Mouse (Mus musculus) limb, embryonic 10.5 days (tissue): ENCODE measurements around the gene Gskip. TPM values are rescaled to one million over a fixed set of nuclear protein-coding genes. Genes with fewer than 3 reads are reported as not detected.
A peak's percentile ranks its signal among the peaks of the same experiment; 100 is the strongest.

Source experiments
- DNase-seq: peaks from one replicate; pipeline ENCODE4 v3.0.0-alpha.2; 2017; ENCODE audit warnings: low spot score
- H3K27ac ChIP-seq: fragments of 300-500 bp; sonication (generic); 2 replicates; pipeline ENCODE4 v1.5.1; 2016; ENCODE audit warnings: mild to moderate bottlenecking
- H3K27me3 ChIP-seq: fragments of 300-500 bp; sonication (generic); 2 replicates; pipeline ENCODE4 v1.6.1; 2016; ENCODE audit warnings: low read depth, mild to moderate bottlenecking; ENCODE audit not compliant: poor library complexity, severe bottlenecking
- H3K36me3 ChIP-seq: fragments of 300-500 bp; sonication (generic); 2 replicates; pipeline ENCODE4 v1.6.1; 2016; ENCODE audit warnings: mild to moderate bottlenecking, moderate library complexity
- H3K4me1 ChIP-seq: fragments of 300-500 bp; sonication (generic); 2 replicates; pipeline ENCODE4 v1.6.1; 2016
- H3K4me3 ChIP-seq: fragments of 300-500 bp; sonication (generic); 2 replicates; pipeline ENCODE4 v1.5.1; 2016; ENCODE audit warnings: mild to moderate bottlenecking, moderate library complexity
- H3K9me3 ChIP-seq: fragments of 300-500 bp; sonication (generic); replicated peaks from 2 replicates; pipeline ENCODE4 v1.6.1; 2016; ENCODE audit warnings: mild to moderate bottlenecking
- WGBS: fragments of 180-500 bp; shearing (Covaris S2); methylation state at CpG from one replicate; pipeline ENCODE4 v1.1.7; 2016; 5-methylcytosine and 5-hydroxymethylcytosine counted together
- polyA plus RNA-seq: library from polyadenylated mRNA; unstranded; fragments of >200 nt; fragmentation: Nextera tagmentation; extraction: Ambion mirVana; gene quantifications from 2 replicates; pipeline ENCODE4 v1.2.1, GENCODE M21; 2016

The Gskip gene
- polyA plus RNA-seq, 1 experiment from 2014 or later: 41.2 TPM

DNA sequence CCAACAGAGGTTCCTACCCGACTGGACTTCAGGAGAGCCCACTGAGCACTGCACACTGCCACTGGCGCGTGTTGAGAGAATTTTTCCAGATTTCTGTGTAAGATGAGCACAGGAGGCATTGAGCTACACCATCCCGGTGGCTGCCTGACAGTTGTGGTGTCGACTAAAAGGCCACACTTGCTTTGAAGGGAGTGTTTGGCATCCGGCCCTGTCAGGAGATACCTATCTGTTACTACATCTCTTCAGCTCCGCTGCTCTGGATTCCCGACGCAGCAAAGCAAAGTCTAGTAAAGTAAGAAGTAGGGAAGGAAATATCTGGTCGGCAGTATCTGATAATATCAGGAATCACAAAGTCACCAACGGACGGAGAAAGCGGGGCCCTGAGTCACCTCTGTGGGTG is 4.8 kb downstream of the Gskip start:
- DNase-seq: no peak
- H3K4me3 ChIP-seq: no peak overlapping the region
- peaks cover 62% of the 10 kb centered on the region for H3K36me3 ChIP-seq
- 94% methylated on average over 13 of the region's 13 CpGs for WGBS
- H3K27me3 ChIP-seq: no peaks in the 10 kb centered on the region
- no peak overlapping the region for H3K27ac ChIP-seq
- H3K9me3 ChIP-seq: no peaks in the 10 kb centered on the region
- H3K4me1 ChIP-seq: peaks cover 12% of the 10 kb centered on the region

DNA sequence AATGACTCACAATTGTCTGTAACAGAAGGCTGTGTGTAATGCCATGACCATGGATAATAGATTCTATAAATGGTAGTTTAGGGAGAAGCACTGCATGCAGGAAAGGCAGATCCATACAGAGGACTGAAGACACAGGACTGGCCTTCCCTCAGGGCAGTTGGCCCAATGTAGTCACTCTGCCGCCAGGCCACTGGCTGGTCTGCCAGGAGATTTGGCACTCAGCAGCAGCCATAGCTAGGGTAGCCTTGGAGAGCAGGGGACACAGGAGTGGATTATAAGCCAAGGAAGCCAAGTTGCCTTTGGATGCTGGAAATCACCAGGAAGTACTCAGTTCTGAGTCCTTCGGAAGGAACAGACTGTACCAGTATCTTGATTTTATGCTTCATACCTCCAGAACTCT is 9.4 kb downstream of the Gskip start:
- 96% methylated on average over 2 of the region's 2 CpGs for WGBS
- no peak for DNase-seq
- Histone ChIP-seq H3K4me3 (no peak overlapping the region), H3K27me3 (no peaks in the 10 kb centered on the region), H3K27ac (no peak overlapping the region), H3K4me1 (no peaks in the 10 kb centered on the region), H3K9me3 (no peaks in the 10 kb centered on the region), H3K36me3 (peaks cover 66% of the 10 kb centered on the region)

DNA sequence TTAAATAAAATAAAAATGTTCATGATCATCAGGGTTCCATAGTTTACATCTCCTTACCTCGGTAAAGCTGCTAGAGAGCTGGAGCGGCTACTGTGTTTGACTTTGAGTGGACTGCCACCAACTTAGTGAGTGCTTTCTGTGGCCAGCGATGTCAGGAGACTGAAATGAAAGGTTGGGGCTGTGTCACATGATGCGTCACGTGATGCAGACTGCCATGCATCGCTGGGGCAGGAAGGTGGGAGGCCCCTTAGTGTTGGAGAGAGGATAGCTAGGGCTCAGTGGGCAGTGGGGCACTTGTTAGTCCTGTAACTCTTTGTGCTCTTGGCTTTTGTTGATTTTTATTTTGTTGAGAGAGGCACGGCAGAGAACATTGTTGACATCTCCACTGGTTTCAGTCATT is 11.2 kb downstream of the Gskip start:
- Histone ChIP-seq H3K36me3 (peaks cover 64% of the 10 kb centered on the region), H3K9me3 (no peaks in the 10 kb centered on the region), H3K4me1 (no peaks in the 10 kb centered on the region), H3K4me3 (no peak overlapping the region), H3K27me3 (no peaks in the 10 kb centered on the region), H3K27ac (no peak overlapping the region)
- no peak for DNase-seq
- 86% methylated on average over 7 of the region's 7 CpGs for WGBS

DNA sequence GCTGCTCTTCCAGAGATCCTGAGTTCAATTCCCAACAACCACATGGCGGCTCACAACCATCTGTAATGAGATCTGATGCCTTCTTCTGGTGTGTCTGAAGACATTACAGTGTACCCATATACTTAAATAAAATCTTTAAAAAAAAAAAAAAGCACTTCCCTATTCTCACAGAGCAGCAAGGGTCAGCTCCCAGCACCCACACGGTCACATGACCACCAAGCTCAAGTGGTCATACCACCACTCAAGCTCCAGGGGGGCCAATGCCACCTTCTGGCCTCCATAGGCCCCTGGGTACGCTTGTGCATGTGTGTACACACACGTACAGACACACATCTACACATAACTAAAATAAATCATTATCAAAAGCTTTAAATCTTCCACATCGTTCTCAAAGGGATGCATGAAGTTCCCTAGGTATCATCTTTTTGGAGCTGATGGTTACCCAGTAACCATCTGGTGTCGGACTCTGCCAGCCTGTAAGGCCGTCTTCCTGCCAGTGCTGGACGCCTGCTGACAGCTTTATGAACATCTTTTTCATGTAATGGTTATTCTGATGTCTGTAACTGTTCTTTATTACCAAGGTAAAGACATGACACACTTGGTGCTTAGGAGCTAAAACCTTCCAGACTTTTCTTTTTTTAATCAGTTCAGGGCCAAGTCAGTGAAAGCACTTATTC is 12.6 kb downstream of the Gskip start:
- no peak for DNase-seq
- H3K27me3 ChIP-seq: no peaks in the 10 kb centered on the region
- no peak overlapping the region for H3K27ac ChIP-seq
- H3K9me3 ChIP-seq: no peaks in the 10 kb centered on the region
- H3K4me1 ChIP-seq: no peaks in the 10 kb centered on the region
- 92% methylated on average over 8 of the region's 8 CpGs for WGBS
- peaks cover 65% of the 10 kb centered on the region for H3K36me3 ChIP-seq
- no peak overlapping the region for H3K4me3 ChIP-seq

DNA sequence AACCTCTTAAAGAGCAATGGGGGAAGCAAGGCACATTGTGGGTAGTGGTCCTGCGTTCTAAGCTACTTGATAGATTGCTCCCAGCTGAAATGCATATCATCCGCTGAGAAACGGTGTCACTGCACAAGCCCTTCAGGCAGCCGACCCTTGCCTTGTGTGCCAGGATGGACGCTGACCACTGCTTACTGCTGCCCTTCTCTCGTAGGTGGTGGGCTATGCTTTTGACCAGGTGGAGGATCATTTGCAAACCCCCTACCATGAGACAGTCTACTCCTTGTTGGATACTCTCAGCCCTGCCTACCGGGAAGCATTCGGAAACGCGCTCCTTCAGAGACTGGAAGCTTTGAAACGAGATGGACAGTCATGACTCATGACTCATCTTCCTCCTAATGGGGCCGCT is 15.8 kb downstream of the Gskip start:
- Histone ChIP-seq H3K36me3 (peaks cover 44% of the 10 kb centered on the region), H3K9me3 (no peaks in the 10 kb centered on the region), H3K27ac (no peak overlapping the region), H3K4me3 (no peak overlapping the region), H3K27me3 (no peaks in the 10 kb centered on the region), H3K4me1 (peaks cover 4% of the 10 kb centered on the region)
- WGBS: 95% methylated on average over 12 of the region's 12 CpGs
- DNase-seq: no peak

DNA sequence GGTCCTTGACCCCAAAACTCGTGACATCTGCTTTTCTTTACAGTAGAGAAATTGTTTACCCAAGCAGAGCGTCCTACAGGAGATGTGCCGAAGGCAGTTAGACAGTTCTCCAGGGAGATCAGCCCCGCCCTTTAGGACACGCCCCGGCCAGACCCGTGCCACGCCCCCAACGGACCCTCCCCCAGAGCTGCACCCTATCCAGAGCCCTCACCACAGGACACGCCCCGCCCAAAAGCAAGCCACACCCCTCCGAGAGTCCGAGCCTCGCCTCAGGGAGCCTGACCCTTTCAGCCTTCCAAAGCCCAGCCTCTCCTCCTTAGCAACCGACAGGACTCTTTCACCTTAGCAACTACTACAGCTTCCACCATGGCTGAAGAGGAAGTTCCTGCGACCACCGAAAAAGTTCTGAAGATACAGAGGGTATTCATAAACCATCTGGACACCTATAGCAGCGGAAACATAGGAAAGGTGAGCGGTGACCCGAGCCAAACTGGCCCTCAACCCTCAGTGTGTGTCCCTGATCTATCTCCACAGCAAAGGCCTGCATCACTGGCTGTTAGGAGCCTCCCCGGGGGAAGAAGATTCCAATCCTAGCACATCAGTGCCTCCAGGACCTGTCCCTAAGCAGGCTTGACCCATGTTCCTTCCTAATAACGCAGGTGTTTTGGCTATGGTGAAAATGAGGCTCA is 21.3 kb downstream of the Gskip start, which contains the start of gene Ak7:
Gene Ak7, plus strand, starts transcription at position 178 of the 689 bp plus-strand sequence.
- Histone ChIP-seq H3K9me3 (no peaks in the 10 kb centered on the region), H3K27ac (no peak within 1 kb of the TSS), H3K4me1 (peaks cover 15% of the 10 kb centered on the region), H3K4me3 (peak within 1 kb of the TSS; percentile 27), H3K36me3 (peaks cover 14% of the 10 kb centered on the region), H3K27me3 (no peaks in the 10 kb centered on the region)
- peak; percentile 89 for DNase-seq
- 10% methylated on average over 22 of the region's 22 CpGs for WGBS

DNA sequence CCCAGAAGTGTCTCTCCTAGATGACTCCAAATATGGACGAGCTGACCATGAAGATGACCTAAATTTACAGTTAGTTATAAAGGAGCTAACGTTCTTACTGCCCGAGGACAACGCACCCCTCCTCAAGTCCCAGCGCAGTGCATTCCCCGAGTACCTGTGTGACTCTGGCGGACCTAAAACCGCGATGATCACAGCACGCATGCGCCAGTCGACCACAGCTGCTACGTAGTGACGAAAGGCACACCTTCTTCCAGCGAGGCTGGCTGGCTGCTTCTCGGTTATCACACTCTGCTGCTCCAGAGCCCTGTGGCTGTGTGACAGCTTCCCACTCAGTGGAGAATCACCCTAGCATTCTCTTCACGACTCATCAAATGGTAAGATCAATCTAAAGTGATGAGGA is 34.0 kb downstream of the Gskip start:
- H3K36me3 ChIP-seq: no peaks in the 10 kb centered on the region
- H3K27me3 ChIP-seq: no peaks in the 10 kb centered on the region
- no peaks in the 10 kb centered on the region for H3K4me1 ChIP-seq
- H3K9me3 ChIP-seq: no peaks in the 10 kb centered on the region
- no peak overlapping the region for H3K27ac ChIP-seq
- H3K4me3 ChIP-seq: peak overlapping the region; percentile 17; the same call in 1 of the 2 replicates
- WGBS: 65% methylated on average over 17 of the region's 17 CpGs
- DNase-seq: no peak

DNA sequence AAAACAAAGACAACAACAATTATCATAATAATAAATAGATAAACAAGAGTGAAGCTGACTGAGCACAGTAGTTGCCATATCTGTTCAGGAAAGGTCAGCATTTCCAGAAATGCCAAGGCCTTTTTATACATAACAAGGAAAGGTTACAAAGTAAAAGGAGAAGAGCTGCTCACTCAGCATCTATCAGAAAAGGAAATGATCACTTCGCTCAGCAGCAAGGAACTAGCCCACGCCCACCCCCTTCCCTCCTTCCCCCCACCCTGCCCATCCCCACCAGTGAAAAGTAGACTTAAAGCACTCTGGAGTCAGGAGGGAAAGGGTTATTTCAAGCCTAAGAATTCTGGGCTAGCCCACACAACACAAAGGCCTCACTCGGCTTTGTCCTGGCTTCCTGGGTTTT is 35.6 kb downstream of the Gskip start:
- H3K27me3 ChIP-seq: no peaks in the 10 kb centered on the region
- no peak overlapping the region for H3K4me3 ChIP-seq
- no peaks in the 10 kb centered on the region for H3K4me1 ChIP-seq
- H3K27ac ChIP-seq: no peak overlapping the region
- 80% methylated on average over 3 of the region's 3 CpGs for WGBS
- no peak for DNase-seq
- H3K36me3 ChIP-seq: no peaks in the 10 kb centered on the region
- no peaks in the 10 kb centered on the region for H3K9me3 ChIP-seq

DNA sequence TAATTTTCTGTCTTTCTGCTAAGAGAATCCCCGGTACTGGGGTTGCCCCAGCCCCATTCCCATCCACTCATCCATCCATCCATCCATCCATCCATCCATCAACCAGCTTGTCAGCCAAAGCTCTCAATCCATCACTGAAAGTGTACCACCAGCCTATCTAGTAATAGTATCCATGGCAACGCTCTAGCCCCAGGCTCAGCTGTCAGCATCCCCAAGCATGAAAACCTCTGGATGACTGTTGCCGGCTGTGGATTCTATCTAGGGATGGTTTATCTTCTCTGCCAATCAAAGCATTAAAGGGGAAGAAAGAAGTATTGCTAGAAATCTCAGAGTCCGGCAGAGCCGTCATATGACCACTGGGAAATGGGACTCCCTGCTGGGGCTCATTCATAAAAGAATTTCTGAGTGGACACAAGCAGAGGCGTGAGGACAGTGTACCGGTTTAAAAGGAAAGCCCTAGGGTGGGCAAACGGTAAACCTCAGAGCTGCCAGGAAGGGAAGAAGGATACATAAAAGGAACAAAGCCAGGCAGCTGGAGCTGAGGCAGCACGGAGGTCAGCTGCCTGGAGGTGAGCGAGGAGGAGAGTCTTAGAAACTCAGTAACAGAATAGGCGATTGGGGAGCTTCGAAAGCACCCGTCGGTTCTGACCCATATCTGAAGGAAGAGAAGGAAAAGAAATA is 37.0 kb downstream of the Gskip start:
- Histone ChIP-seq H3K4me3 (no peak overlapping the region), H3K27me3 (no peaks in the 10 kb centered on the region), H3K9me3 (no peaks in the 10 kb centered on the region), H3K36me3 (no peaks in the 10 kb centered on the region), H3K4me1 (no peaks in the 10 kb centered on the region), H3K27ac (no peak overlapping the region)
- 76% methylated on average over 14 of the region's 14 CpGs for WGBS
- DNase-seq: no peak

DNA sequence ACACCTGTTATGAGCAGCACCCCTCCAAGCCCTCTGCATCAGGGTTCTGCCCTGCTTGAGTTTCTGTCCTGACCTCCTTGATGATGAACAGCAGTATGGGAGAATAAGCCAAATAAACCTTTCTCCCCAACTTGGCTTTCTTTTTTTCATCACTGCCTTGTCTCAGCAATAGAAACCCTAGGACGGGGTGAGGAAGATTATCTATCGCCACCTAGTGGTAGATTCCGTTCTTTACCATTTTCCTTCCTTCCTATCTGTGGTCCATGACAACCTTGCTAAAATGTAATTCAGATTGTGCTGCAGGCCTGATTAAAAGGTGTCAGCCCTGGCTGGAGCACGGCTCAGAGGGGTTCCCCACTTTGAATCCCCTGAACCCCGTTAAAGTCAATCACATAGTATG is 38.0 kb downstream of the Gskip start:
- no peaks in the 10 kb centered on the region for H3K27me3 ChIP-seq
- no peak for DNase-seq
- H3K36me3 ChIP-seq: no peaks in the 10 kb centered on the region
- no peak overlapping the region for H3K27ac ChIP-seq
- H3K4me1 ChIP-seq: no peaks in the 10 kb centered on the region
- no peaks in the 10 kb centered on the region for H3K9me3 ChIP-seq
- H3K4me3 ChIP-seq: no peak overlapping the region
- WGBS: 4% methylated on average over 5 of the region's 5 CpGs

DNA sequence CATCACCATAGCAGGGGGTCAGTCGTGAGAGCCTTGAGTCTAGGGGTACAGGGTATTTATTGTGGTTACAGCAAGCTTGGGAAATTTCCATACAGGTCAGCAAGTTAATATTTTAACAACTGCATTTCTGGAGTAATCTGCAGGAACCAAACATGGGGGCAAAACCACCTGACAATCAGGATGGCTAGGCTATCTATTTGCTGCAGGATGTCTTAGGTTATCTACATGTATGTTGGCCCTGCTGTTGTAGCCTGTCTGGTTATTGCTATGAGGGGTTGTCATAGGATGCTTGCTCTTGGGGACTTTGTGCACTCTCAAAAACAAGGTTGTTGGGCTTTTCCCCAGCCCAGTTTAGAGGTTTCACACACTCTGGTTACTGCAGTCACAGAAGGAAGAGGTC is 40.0 kb downstream of the Gskip start:
- no peak overlapping the region for H3K4me3 ChIP-seq
- no peaks in the 10 kb centered on the region for H3K36me3 ChIP-seq
- no peak overlapping the region for H3K27ac ChIP-seq
- WGBS: 62% methylated on average over 1 of the region's 1 CpGs
- no peaks in the 10 kb centered on the region for H3K4me1 ChIP-seq
- H3K9me3 ChIP-seq: no peaks in the 10 kb centered on the region
- H3K27me3 ChIP-seq: no peaks in the 10 kb centered on the region
- no peak for DNase-seq

DNA sequence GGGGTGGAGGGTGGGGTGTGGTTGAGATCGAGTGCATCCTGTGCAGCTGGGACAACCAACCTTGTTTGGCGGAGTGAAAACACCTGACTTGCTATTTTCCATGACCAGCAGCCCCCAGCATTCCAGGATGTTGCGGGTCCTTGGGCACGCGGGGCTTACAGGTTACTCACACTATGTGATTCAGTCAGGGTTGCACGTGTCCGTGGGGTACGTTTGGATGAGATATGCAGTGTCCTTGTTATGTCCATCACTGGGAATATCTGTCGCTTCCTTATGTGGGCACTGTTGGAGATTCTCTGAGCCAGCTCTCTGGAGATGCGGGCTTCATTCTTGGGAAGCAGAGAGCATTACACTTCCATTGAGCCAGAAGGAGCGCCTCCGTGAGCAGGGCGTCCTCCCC is 41.1 kb downstream of the Gskip start:
- Histone ChIP-seq H3K4me3 (no peak overlapping the region), H3K36me3 (no peaks in the 10 kb centered on the region), H3K9me3 (no peaks in the 10 kb centered on the region), H3K4me1 (no peaks in the 10 kb centered on the region), H3K27me3 (no peaks in the 10 kb centered on the region), H3K27ac (no peak overlapping the region)
- 79% methylated on average over 13 of the region's 13 CpGs for WGBS
- no peak for DNase-seq

DNA sequence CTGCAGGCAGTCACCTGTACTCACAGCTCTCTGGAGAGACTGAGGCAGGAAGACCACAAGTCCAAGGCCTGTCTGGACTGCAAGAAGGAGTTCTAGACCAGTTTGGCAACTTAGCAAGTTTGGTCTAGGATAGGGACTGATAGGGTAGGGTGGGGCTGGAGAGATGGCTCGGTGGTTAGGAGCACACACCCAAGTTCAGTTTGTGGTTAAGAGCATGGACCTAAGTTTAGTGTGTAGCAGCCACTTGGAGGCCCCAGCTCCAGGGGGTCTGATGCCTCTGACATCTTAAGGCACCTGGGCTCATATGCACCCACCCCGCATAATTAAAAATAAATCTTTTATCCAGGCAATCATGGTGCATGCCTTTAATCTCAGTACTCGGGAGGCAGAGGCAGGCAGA is 42.6 kb downstream of the Gskip start:
- no peaks in the 10 kb centered on the region for H3K36me3 ChIP-seq
- WGBS: 93% methylated on average over 3 of the region's 3 CpGs
- DNase-seq: no peak
- H3K27me3 ChIP-seq: no peaks in the 10 kb centered on the region
- no peaks in the 10 kb centered on the region for H3K4me1 ChIP-seq
- no peak overlapping the region for H3K4me3 ChIP-seq
- H3K27ac ChIP-seq: no peak overlapping the region
- H3K9me3 ChIP-seq: no peaks in the 10 kb centered on the region
